Mouse (Mus musculus) heart, adult 2 months (tissue): ENCODE results near the gene Msl1. TPM values are rescaled to one million over a fixed set of nuclear protein-coding genes. Genes with fewer than 3 reads are reported as not detected.

Experiments used
- DNase-seq, 2 experiments: peaks; one replicate each; pipeline ENCODE4 v3.0.0; 2021
- H3K27ac ChIP-seq: fragments of 200-600 bp; 2 replicates; pipeline ENCODE4 v1.8.1; 2022
- H3K27me3 ChIP-seq: fragments of 200-500 bp; 2 replicates; pipeline ENCODE4 v1.6.1; 2012; ENCODE audit warnings: mild to moderate bottlenecking, low read length, inconsistent platforms, mixed read lengths; ENCODE audit not compliant: control insufficient read depth, insufficient read depth
- H3K36me3 ChIP-seq: fragments of 200-500 bp; 2 replicates; pipeline ENCODE4 v1.6.1; 2012; ENCODE audit warnings: low read length, inconsistent platforms; ENCODE audit not compliant: control insufficient read depth, insufficient read depth
- H3K4me1 ChIP-seq: fragments of 200-500 bp; 2 replicates; pipeline ENCODE4 v1.6.1; 2011; ENCODE audit warnings: low read length; ENCODE audit not compliant: control insufficient read depth, insufficient read depth
- H3K4me3 ChIP-seq: fragments of 200-600 bp; 2 replicates; pipeline ENCODE4 v1.8.1; 2022
- H3K79me2 ChIP-seq: fragments of 200-500 bp; replicated peaks from 2 replicates; pipeline ENCODE4 v1.6.1; 2012; ENCODE audit warnings: mild to moderate bottlenecking, inconsistent platforms, low read length, moderate library complexity, mixed read lengths; ENCODE audit not compliant: control insufficient read depth, insufficient read depth
- H3K9ac ChIP-seq: fragments of 200-500 bp; 2 replicates; pipeline ENCODE4 v1.6.1; 2012; ENCODE audit warnings: low read depth, mild to moderate bottlenecking, control low read depth, inconsistent platforms, low read length, mixed read lengths
- CTCF ChIP-seq: fragments of 200-600 bp; IDR thresholded peaks from 2 replicates; pipeline ENCODE4 v1.8.1; 2022; ENCODE audit warnings: antibody characterized with exemption, mild to moderate bottlenecking, moderate library complexity
- EP300 ChIP-seq: fragments of 200-500 bp; IDR thresholded peaks from 2 replicates; pipeline ENCODE4 v1.6.1; 2011; ENCODE audit warnings: low read depth, low read length, control low read depth; ENCODE audit not compliant: insufficient read depth
- POLR2A ChIP-seq: fragments of 200-500 bp; IDR thresholded peaks from 2 replicates; pipeline ENCODE4 v1.6.1; 2011; ENCODE audit warnings: mild to moderate bottlenecking, low read depth, low read length, control low read depth; ENCODE audit not compliant: insufficient read depth
- WGBS: fragments of 180-500 bp; shearing (Covaris S2); methylation state at CpG from one replicate; pipeline ENCODE4 v1.1.7; 2018; 5-methylcytosine and 5-hydroxymethylcytosine counted together
- intact Hi-C: fragments of 180-260 bp; cut with DNase I; formaldehyde crosslinking; loops from one replicate; pipeline ENCODE4 v1.15.1; 2025
- polyA plus RNA-seq: library from polyadenylated mRNA; depleted of rRNA; stranded (reverse); fragments of >200 nt; gene quantifications from 2 replicates; pipeline ENCODE4 v1.2.3, GENCODE M21; 2012
- total RNA-seq, 2 experiments: library from RNA; stranded (reverse); gene quantifications; 2 replicates each; pipeline ENCODE4 v1.2.3; 2021

Msl1 gene
- total and polyA plus RNA-seq, 3 experiments: 21.9 to 75.3 (median 68.9) TPM

DNA sequence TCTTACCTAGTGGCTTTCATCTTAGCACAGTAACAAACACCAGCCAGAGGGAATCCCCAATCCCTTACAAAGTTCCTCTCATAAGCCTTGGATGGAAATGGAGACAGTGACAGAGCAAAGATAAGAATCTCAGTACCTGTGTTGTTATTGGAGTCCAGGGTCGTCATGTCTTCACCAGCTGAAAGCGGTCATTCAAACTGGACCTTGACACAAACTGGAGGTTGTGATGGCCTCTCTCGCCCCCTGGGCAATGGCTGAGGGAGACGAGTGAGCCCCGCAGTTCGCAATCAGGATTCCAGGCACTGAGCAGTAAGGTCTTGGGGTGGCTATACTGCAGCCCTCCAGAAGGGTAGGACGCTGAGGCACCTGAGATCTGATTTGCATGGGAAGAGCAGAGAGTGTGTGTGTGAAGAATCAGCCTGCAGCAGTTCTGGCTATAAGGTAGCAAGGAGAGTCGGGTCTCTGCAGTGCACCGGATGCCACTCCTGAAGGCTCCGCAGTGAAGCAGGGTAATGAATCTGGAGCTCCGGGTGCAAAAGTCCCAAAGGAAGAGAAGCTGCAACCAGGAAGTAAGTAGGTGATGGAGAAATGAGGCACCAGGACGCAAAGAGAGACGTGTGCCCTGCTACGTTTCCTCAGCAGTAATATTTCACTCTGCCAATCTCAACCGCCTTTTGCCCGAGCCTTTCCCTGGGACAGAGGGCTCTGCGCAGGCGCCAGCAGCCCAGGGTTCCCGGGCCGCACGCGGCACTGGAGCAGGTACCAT is 20.6 kb upstream of the Msl1 start, which contains the start of gene Nr1d1:
Nr1d1 (minus strand) TSS at position 752 of the 766 bp plus-strand sequence.
- Histone ChIP-seq H3K27me3 (no peaks in the 10 kb centered on the region), H3K27ac (peak within 1 kb of the TSS; percentile 100), H3K36me3 (peaks cover 21% of the 10 kb centered on the region), H3K4me3 (peak within 1 kb of the TSS; percentile 78), H3K4me1 (peaks cover 25% of the 10 kb centered on the region), H3K9ac (peak within 1 kb of the TSS; percentile 91), H3K79me2 (no peaks in the 10 kb centered on the region)
- intact Hi-C loops: loop anchor here (1.0 kb wide), 1 partner anchor 9 kb away; no protein-coding TSS in a partner anchor
- WGBS: under 1% methylated on average over 22 of the region's 22 CpGs
- no peak for TF ChIP-seq EP300
- TF ChIP-seq CTCF: no peak
- peak; percentile 99 for TF ChIP-seq POLR2A
- DNase-seq: no peak

- under 1% methylated on average over 15 of the region's 15 CpGs for WGBS
- no peaks in the 10 kb centered on the region for H3K27me3 ChIP-seq
- H3K9ac ChIP-seq: peak overlapping the region; percentile 81
- peak overlapping the region; percentile 78 for H3K4me3 ChIP-seq
- DNase-seq: peak; percentile 99 to 100
- peaks cover 15% of the 10 kb centered on the region for H3K36me3 ChIP-seq
- H3K4me1 ChIP-seq: peaks cover 20% of the 10 kb centered on the region
- H3K27ac ChIP-seq: peak overlapping the region; percentile 100
- intact Hi-C loops: loop anchor here (1.0 kb wide), 1 partner anchor 8 kb away; no protein-coding TSS in a partner anchor
- TF ChIP-seq EP300: peak; percentile 93
- no peak for TF ChIP-seq CTCF
- no peak; the same call in none of the 2 replicates for TF ChIP-seq POLR2A
- H3K79me2 ChIP-seq: no peaks in the 10 kb centered on the region
Observed at GRCm38 (mm10) chr11:98775348-98776051, 19.8 kb upstream of the Msl1 start.

DNA sequence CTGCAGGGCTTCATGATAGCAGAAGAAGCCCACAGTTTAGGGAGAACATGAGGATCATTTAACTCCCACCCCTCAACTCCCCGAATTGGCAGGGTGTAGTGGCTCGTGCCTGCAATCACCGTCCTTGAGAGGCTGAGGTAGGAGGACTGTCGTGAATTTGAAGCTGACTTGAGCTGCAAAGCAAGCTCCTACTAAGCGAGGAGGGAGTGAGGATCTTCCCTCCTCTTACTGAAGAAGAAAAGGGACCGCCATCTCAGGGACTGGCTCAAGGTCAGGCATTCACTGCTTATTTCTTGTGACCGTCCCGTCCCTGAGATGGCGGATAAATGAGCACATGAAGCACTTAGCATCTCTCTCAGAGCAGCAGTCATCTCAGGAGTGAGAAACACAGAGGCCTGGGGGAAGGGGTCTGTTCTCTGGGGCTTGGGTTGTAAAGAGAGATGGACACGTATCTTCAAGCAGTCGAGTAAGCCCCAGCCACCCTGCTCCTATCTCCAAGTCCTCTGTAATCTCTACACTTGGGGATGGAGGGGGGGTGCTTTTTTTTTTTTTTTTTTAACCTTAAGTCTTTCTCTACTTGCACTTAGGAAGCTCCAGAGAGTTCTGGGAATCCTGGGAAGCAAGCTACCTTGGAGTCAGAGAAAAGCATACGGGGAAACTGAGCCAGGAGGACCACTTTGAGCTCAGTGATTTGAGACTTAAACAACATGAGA is 19.1 kb upstream of the Msl1 start:
- peak in 1 of 2 experiments; percentile 66 for DNase-seq
- peaks cover 8% of the 10 kb centered on the region for H3K36me3 ChIP-seq
- peaks cover 15% of the 10 kb centered on the region for H3K4me1 ChIP-seq
- intact Hi-C loops: no loop called here
- no peaks in the 10 kb centered on the region for H3K79me2 ChIP-seq
- H3K9ac ChIP-seq: peak overlapping the region; percentile 81
- 14% methylated on average over 12 of the region's 12 CpGs for WGBS
- peak overlapping the region; percentile 100 for H3K27ac ChIP-seq
- TF ChIP-seq CTCF (no peak), POLR2A (peak; percentile 74; the same call in 1 of the 2 replicates)
- H3K27me3 ChIP-seq: no peaks in the 10 kb centered on the region
- peak overlapping the region; percentile 40 for H3K4me3 ChIP-seq

DNA sequence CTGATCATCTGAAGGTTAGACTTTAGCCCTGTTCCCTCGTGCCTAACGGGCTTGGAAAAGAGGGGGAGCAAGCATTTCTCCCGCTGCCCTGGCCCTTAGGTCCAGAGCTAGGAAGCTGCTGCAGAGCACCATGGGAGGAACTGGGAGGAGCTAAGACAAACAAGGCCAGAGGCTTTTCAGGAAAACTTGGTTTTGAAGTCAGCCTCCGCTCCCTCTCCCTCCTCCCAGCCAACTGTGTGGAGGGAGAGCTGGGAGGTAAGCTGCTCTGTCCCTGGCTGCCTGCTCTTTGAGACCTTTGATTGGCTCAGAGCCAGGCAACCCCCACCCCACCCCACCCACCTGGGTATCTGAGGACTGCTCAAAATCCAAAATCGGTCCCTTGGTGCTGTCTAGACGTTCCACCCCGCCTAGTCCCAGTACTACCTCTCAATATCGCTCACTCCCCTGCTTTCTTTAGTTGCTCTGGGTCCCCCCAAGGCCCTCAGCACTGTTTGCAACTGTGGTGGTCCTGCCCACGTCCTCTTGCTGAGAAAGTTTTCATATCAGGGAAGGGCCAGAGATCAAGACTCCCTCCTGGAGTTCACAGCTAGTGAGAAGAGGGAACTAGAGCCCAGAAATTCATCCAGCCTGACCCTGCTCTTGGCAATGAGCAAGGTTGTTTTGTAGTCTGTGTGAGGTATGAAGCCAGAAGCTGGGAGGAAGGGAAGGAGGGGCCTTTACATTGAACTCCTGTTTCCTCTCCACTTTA is 18.3 kb upstream of the Msl1 start:
- H3K27me3 ChIP-seq: no peaks in the 10 kb centered on the region
- intact Hi-C loops: no loop called here
- H3K27ac ChIP-seq: peak overlapping the region; percentile 100
- H3K9ac ChIP-seq: peak overlapping the region; percentile 71
- peak; percentile 82 to 85 for DNase-seq
- WGBS: 9% methylated on average over 9 of the region's 9 CpGs
- TF ChIP-seq POLR2A (peak; percentile 98), CTCF (no peak), EP300 (peak; percentile 87)
- peaks cover 14% of the 10 kb centered on the region for H3K4me1 ChIP-seq
- H3K79me2 ChIP-seq: no peaks in the 10 kb centered on the region
- H3K36me3 ChIP-seq: peaks cover under 1% of the 10 kb centered on the region
- peak overlapping the region; percentile 40 for H3K4me3 ChIP-seq

GRCm38 (mm10) chr11:98777888-98778287 is 17.4 kb upstream of the Msl1 start:
- no peaks in the 10 kb centered on the region for H3K79me2 ChIP-seq
- no peak for DNase-seq
- H3K36me3 ChIP-seq: no peaks in the 10 kb centered on the region; the same call in 1 of the 2 replicates
- no peak overlapping the region for H3K9ac ChIP-seq
- peak overlapping the region; percentile 100 for H3K27ac ChIP-seq
- no peak for TF ChIP-seq POLR2A
- TF ChIP-seq CTCF: no peak
- TF ChIP-seq EP300: no peak
- H3K27me3 ChIP-seq: no peaks in the 10 kb centered on the region
- peaks cover 20% of the 10 kb centered on the region for H3K4me1 ChIP-seq
- intact Hi-C loops: no loop called here
- no peak overlapping the region for H3K4me3 ChIP-seq
